Mouse (Mus musculus): ENCODE measurements around the gene Ppp1r1a.
A peak's percentile ranks its signal among the peaks of the same experiment; 100 is the strongest.

Gene Ppp1r1a

GRCm38 (mm10) chr15:103514119-103514518 lies 23.7 kb downstream of the Ppp1r1a start:
- DNase-seq: peak; percentile 96

GRCm38 (mm10) chr15:103513621-103514031 lies 24.2 kb downstream of the Ppp1r1a start:
- peak; percentile 73 for DNase-seq

- no peak for DNase-seq
Measured at GRCm38 (mm10) chr15:103511652-103512051, 26.2 kb downstream of the Ppp1r1a start.

- DNase-seq: no peak
Measured at GRCm38 (mm10) chr15:103509317-103509716, 28.5 kb downstream of the Ppp1r1a start.

GRCm38 (mm10) chr15:103503660-103504059 lies 34.1 kb downstream of the Ppp1r1a start:
- peak; percentile 47 for DNase-seq

GRCm38 (mm10) chr15:103503251-103503600 lies 34.6 kb downstream of the Ppp1r1a start:
- no peak for DNase-seq

GRCm38 (mm10) chr15:103502435-103503250 lies 35.2 kb downstream of the Ppp1r1a start, which contains the start of gene Pde1b:
Gene Pde1b, plus strand, starts transcription at chr15:103503034.
- peak; percentile 91 for DNase-seq

GRCm38 (mm10) chr15:103501186-103501585 lies 36.6 kb downstream of the Ppp1r1a start:
- DNase-seq: no peak

- no peak for DNase-seq
Measured at GRCm38 (mm10) chr15:103500723-103501122, 37.1 kb downstream of the Ppp1r1a start.

GRCm38 (mm10) chr15:103498157-103498556 lies 39.6 kb downstream of the Ppp1r1a start:
- DNase-seq: peak; percentile 66

GRCm38 (mm10) chr15:103496204-103497140 lies 41.3 kb downstream of the Ppp1r1a start:
- DNase-seq: no peak

GRCm38 (mm10) chr15:103488336-103488735 lies 49.5 kb downstream of the Ppp1r1a start:
- no peak for DNase-seq

GRCm38 (mm10) chr15:103486658-103487057 lies 51.1 kb downstream of the Ppp1r1a start:
- no peak for DNase-seq

- no peak for DNase-seq
Measured at GRCm38 (mm10) chr15:103485106-103485505, 52.7 kb downstream of the Ppp1r1a start.

- DNase-seq: no peak
Measured at GRCm38 (mm10) chr15:103484490-103484889, 53.3 kb downstream of the Ppp1r1a start.

- peak; percentile 81 for DNase-seq
Measured at GRCm38 (mm10) chr15:103482488-103482887, 55.3 kb downstream of the Ppp1r1a start.

Data from retina, postnatal 1 day (tissue).